Mouse (Mus musculus) embryonic fibroblast, embryonic 13.5 days (primary cell): ENCODE measurements at regions not wholly inside any gene's neighbourhood (a gene's known extent, or its start where the extent isn't known, plus 50 kb on each side); places are given as distances from the start of the nearest gene placed in this dataset.

Experiments
- CTCF ChIP-seq: IDR thresholded peaks from 2 replicates; pipeline ENCODE4 v1.5.1; 2011; ENCODE audit warnings: mild to moderate bottlenecking, control low read depth, low read length, moderate library complexity, borderline replicate concordance; ENCODE audit not compliant: insufficient read depth
- POLR2A ChIP-seq: IDR thresholded peaks from 2 replicates; pipeline ENCODE4 v1.6.1; 2011; ENCODE audit warnings: low read depth, mild to moderate bottlenecking, control low read depth, low read length, moderate library complexity

DNA sequence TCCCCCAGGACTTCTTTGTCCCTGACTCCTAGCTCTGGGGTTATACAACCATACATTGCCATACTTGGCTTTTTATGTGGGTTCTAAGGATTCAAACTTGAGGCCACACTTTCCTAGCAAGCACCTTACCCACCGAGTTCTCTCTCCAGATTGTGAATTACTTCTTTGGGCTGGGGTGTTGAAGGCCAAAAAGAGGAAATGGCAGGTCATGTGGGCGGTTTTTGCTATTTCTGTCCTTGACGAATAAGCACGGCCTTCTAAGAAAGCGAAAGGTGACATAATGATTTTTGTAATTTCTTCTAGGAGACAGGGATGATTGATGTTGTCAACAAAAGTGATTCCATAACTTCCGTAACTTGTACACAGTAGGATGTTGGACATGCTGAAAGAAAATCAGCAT is 176.5 kb downstream of the S1pr1 start:
- no peak for TF ChIP-seq CTCF
- no peak for TF ChIP-seq POLR2A
